Mouse (Mus musculus): ENCODE data around the gene Large1.
"Not testable (repeated sequence)": the region's sequence is repeated elsewhere in the genome, so short reads cannot be mapped to it uniquely, and the experiment has no call there.

Large1 gene

DNA sequence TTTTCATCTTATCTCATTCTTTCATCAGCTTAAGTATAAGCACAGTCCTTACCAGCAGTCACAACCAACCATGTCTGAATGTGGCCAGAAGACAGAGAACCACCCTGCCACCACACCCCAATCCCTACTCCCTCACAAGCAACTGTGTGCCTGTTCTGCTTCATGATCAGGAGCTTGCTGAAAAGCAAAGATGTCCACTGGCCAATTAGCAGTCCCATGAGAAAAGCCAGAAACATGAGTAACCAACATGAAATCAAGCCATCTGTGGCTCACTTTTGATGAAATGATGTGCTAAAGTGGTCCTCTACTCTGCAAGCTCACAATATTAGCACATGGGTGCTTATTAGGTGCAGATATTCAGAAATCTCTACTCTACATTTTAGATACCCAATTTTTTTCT lies 57.8 kb downstream of the Large1 start:
- DNase-seq (ENCODE audit: low spot score in 2 of 2) = no peak

DNA sequence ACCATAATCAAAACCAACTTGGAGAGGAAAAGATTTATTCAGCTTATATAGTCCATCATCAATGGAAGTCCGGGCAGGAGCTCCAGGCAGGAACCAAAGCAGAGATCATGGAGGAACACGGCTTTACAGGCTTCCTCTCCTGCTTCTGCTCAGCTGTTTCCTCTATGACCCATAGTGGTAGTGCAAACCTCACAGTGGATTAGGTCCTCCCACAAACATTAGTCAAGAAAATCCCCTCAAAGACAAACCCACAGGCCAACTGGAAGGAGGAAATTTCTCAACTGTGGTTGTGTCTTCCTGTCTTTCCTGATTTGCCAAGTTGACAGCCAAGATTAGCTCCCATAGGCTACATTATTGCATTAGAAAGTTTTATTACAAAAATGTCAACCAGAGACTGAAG lies 59.7 kb downstream of the Large1 start:
- DNase-seq (ENCODE audit: low spot score in 2 of 2) = no peak

DNA sequence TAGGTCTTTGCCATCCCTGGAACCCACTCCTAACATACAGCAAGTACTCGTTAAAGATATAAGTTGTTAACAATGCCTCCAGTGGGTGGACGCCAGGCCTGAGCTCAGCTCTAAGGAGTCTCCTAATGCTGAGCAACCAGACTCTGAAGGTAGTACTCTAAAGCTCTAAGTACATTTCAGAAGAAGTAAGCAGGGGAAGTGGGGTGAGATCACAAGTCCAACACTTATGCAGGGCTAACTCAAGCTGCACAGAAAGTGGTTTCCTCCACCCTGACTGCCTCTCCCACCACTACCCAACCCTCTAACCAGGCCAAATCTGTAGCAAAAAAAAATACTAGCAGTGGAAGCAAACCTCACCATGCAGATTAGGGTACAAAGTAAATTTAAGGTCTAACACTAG lies 61.7 kb downstream of the Large1 start:
- no peak for DNase-seq (ENCODE audit: low spot score in 2 of 2)

DNA sequence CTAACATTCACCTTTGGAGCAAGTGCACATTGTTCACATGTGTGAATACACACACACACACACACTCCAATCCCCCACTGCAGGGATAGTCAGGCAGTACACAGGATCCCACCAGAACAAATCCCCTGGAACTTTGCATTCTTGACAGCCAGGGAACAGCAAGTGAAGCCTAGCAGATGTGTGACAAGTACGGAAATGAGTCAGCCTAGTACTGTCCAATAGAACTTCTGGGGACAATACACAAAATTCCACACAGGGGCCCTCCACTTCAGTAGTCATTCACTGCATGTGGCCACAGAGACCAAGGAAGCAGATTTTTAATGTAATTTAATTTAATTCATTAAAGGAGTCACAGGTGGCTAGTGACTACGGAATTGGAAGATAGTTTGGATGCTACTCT lies 62.7 kb downstream of the Large1 start:
- DNase-seq (ENCODE audit: low spot score in 2 of 2) = no peak

DNA sequence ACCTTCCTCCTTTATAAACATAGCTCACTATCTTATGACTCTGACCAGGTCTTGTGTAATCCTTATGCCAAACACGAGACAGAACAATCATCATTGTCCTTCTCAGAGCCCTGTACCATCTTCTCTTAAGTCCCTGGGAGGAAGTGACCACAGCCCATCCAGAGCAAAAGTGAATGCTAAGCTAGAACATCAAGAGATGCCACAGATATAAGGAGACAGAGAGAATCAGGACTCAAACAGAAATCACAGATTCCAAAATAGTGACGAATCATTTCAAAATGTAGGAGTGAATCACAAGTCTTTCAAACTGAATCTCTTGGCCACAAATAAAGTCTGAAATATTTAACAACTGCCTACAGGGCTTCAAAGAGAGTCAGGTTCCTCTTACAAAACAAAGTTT lies 63.5 kb downstream of the Large1 start:
- no peak for DNase-seq (ENCODE audit: low spot score in 2 of 2)

DNA sequence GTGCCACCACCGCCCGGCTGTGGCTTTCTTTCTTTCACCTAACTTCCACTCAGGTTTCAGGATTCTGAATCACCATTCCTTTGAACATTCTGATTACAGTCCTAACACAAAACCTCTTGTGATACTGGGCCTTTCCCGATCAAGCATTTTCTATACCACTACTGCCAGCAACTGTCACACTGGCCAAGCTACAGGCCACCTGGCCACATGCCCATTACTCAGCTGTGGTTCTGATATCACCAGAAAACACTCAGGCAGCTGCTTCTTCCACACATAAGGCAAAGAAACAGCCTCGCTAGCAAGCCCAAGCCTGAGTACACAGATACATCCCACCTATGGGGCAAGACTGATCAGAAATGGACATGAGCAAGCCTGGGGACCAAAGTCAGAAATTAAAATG lies 71.3 kb downstream of the Large1 start:
- no peak for DNase-seq (ENCODE audit: low spot score in 2 of 2)

DNA sequence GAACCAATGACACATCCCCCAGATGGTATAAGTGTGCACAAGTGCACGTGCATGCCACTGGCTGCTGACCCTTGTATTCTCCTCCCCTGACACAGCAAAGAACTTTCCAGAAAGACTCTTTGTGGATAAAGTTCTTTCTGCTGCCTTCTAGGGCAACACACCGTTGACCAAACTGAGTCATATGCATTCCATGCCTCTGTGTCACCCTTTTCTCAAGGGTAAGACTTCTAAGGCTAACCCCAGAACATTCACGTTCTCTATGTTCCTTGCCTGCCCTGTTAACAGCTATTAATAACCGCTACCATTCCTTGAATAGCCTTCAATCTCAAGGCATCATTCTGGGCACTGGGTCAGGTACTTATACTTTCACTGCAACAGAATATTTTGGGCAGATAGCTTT lies 77.3 kb downstream of the Large1 start:
- DNase-seq (ENCODE audit: low spot score in 2 of 2) = no peak

DNA sequence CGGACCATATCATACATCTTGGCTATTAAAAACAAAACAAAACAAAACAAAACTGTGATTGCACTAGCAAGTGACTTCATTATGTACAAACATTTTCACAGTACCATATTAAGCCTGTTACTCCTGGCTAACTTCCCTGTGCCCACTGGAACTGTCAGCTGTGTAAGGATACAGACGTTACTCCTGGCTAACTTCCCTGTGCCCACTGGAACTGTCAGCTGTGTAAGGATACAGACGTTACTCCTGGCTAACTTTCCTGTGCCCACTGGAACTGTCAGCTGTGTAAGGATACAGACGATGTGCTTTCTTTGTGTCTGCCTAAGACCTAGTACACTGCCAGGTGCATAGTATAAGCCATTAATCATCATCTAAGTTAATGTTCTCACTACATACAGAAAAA lies 77.9 kb downstream of the Large1 start:
- DNase-seq (ENCODE audit: low spot score in 2 of 2) = not testable (repeated sequence)

DNA sequence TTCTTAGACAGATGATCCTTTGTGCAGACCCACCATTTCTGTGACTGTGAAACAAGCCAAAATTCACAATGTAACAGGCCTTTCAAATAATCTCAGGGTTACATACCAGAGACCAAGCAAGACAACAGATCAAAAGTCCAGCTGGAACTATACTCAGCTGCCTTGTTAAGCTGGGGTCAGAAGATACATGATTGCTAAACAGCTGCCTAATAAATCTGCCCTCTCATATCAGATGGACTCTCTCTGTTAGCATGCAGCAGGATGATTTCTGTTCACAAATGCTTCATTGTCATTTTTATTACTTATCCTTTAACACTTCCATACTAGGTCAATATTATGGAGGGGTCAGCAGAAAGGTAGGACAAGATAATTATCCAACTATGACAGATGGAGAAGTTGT lies 80.2 kb downstream of the Large1 start:
- no peak for DNase-seq (ENCODE audit: low spot score in 2 of 2)

DNA sequence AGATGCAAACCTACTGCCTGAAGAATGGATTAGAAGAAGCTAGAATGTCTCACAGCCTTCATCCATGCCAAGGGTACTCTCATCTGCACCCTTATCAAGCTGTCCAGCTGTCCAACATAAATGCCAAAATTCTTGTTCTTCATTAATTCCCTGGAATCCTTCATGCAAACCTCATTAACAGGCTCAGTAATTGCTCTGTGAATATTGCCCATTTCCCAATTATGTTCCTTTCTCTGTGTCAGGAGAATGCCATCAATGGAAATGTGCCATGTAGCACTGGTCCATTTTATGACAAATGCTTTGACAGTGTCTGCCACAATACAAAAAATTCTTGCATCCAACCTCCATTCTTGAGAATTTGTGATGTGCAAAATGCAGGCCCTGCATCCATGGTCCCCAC lies 82.3 kb downstream of the Large1 start:
- DNase-seq (ENCODE audit: low spot score in 2 of 2) = no peak

DNA sequence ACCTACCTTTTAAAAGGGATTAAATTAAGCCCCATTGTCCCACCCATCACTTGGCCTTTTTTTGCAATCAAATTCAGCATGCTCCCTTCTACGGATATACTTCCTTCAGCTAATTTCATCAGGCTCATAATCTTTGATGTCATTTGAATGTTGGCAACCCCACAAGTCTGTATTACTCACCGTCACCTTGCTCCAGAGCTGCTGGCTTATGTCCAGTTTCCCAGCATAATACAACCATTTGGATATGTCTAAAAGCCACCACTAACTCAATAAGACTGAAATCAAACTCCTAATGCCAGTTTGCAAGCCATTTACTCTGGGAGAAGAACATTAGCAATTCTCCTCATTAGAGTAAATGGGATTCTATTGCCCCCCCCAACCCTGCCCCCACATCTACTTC lies 95.4 kb downstream of the Large1 start:
- DNase-seq (ENCODE audit: low spot score in 2 of 2) = no peak

DNA sequence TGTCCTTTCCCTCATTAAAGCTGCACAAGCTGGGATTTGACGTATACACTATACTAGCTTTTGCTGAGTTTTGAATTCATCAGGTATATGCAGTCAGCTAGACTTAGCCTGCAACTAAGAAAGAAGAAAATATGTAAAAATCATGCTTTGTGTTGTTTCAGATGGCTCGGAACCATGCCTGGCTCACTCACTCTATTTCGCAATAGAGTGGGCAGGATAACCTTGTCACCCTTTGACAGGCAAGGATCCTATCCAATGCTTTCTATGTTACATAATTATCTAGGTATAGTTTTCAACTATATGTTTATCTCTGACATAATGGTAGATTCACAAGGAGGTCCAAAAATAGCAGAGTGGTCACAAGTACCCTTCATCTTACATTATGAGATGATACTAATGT lies 109.2 kb downstream of the Large1 start:
- no peak for DNase-seq (ENCODE audit: low spot score in 2 of 2)

DNA sequence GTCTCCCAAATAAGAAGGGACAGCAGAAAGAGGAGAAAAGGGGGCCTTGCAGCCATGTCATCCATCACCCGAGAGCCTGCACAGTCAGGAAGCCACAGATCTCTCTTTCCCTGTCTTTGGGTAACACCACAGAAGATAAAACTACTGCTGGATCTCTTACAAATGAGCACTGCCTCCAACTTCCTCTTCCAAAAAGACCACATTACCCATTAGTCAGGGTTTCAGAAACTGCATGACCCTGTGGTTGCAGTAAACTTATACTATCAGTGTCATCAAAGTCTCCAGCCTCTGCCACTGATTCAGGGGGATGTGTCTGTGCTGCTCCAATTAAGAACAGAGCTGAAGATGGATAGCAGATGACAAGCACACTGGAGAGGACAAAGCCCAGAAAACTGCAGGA lies 111.3 kb downstream of the Large1 start:
- DNase-seq (ENCODE audit: low spot score in 2 of 2) = no peak

DNA sequence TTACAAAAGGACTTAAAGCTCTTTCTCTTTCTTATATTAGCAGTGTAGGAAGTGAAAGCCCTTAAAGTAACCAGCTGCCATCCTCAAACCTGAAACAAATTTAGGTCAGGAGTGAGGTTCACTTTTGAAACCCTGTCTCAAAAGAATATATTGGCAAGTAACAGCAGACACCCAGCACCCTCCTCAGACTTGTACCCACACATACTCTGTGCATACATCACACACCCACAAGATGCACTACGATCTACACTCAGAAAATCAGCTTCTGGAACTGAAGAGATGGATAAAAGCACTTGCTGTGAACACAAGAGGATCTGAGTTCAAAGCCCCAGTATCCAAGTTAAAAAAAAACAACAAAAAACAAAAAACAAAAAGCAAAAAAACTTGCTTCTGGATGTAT lies 119.1 kb downstream of the Large1 start:
- DNase-seq (ENCODE audit: low spot score in 2 of 2) = no peak

DNA sequence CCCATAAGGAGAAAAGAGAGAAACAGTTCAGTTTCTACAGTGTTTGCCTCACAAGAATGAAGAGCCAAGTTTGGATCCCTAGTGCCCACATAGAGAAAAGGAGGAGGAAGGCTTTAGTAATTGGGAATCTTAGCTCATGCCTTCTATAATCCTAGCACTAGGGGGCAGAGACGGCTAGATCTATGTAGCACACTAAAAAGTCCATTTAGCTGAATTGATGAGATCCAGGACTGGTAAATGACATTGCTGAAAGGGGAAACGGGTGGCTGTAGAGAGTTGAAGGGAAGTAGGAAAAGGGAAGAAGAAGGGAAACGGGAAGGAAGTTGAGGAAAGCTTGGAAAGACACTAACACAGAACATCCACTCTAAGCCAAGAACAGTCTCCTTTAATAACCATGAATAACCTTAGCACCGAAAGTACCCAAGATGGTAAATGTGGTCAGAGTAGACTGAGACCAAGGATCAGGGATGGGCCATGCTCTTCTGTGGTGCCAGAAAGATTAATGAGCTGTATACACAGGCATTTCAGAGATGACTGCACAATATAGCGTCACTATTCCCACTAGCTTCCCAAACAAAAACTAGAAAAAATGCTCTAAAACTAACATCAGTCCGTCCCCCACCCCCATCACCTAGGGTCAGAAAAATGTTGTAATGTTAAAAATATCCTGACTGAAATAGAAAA lies 119.8 kb downstream of the Large1 start:
- DNase-seq (ENCODE audit: low spot score in 2 of 2) = peak in 1 of 2 experiments; percentile 25

DNA sequence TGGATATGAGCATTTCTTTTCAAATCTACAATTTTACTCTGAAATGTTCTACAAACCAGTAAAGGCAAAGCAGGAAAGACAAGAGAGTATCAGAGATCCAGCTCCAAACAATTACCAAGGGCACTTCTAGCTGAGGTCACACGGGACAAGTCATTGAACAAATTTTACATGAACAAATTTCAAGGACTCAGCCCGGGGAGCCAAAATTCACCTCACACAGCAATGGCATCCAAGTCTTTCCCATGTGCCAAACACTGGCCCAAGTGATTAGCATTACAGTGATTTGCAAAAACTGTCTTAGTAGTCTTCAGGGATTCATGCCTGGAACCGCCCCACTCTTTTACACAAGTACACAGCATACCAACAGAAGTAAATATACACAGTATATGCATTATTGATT lies 126.5 kb downstream of the Large1 start:
- DNase-seq (ENCODE audit: low spot score in 2 of 2) = no peak

DNA sequence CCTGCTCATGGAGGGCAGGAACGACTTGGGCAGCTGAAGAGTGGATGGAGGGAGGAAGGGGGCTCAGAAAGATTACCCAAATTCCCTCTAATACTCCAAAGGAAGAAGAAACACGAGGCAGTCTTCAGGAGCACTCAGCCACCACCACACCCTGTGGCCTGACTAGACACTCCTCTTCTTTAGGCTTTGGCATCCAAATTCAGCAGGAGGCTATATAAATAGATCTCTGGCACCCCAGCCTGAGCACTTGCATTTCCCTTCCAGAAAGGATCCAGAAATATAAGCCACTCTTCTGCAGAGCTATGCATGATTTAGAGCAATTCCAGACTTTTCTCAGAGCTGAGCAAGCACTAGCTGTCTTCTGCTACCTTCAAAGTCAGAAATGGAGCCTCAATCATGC lies 127.7 kb downstream of the Large1 start:
- peak in 1 of 2 experiments; percentile 11 for DNase-seq (ENCODE audit: low spot score in 2 of 2)

DNA sequence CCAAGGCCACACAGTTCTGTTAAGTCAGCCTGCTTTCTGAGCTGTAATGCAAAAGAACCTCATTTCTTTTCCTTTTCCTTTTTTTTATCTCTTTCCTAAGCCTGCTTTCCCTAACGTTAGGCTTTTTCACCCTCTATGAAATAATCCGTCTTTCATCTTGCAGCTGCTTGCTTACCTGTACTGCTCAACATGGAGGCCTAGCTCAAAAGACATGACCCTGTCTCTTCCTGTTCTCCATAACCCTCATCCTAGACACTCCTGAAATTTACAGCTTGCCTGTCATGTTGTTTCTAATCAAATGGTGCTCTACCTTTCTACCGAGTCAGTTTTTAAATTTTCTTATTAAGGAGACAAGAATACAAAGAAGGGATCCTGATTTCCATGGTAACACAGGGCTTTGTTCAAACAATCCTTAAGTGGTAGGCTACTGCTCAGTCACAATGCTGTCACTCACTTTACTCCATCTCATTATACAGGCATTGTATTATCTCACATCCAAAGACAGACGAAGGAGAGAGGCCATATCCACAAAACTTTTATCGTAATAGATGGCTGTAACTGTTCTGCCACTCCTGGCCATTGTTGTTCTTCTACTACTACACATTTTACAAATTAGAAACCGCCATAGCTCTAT lies 134.0 kb downstream of the Large1 start:
- no peak for DNase-seq (ENCODE audit: low spot score in 2 of 2)

DNA sequence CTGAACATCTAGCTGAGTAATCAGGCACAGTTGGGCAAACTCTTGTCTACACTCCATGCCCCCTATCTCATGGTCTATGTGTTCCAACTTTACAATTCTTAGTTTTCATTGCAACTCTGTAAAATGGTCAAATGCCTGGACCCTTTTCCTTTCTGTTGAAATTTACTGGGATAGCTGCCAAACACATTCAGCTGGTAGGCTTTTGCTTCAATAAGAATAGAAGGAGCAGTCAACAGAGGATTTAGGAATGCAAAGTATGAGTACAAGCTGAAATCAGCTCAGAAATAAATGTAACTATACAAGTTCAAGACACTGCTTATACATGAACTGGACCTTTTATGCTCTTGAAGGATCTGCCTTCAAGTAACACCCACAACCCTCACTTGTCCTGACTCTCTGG lies 146.5 kb downstream of the Large1 start:
- DNase-seq (ENCODE audit: low spot score in 2 of 2) = no peak

DNA sequence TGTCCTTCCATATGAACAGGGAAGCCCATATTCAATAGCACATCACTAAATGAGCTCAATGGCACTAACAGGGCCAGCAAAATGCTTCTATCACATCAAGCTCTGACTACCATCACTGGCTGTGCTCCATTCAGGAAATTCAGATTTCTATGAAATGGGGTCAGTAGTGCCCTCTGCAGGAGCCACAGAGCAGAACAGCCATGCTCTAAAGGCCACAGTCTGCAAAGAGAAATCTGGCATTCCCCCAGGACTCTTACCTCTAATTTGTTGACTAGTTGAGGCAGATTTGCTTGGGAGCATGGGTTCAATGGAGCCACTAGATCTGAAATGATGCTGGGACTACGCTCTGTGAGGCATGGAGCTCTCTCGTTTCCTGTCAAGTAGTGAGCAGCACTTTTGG lies 151.5 kb downstream of the Large1 start:
- DNase-seq (ENCODE audit: low spot score in 2 of 2) = no peak

DNA sequence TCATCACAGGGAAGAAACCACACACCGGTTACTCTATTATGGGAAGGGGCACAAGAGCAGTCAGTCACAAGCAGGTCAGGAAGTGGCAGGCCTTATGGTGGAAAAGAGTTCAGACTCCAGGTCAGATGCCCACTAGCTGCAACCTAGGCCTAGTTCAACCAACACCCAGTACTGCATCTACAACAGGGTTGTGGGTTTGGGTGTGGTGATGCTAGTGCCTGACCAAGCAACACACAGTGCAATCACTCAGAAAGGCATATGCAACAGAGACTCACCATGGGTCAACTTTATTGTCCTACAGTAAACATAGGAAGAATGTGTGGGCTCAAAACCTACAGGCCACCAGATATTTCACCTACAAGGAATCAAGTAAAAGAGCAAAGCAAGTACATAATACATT lies 155.6 kb downstream of the Large1 start:
- no peak for DNase-seq (ENCODE audit: low spot score in 2 of 2)

DNA sequence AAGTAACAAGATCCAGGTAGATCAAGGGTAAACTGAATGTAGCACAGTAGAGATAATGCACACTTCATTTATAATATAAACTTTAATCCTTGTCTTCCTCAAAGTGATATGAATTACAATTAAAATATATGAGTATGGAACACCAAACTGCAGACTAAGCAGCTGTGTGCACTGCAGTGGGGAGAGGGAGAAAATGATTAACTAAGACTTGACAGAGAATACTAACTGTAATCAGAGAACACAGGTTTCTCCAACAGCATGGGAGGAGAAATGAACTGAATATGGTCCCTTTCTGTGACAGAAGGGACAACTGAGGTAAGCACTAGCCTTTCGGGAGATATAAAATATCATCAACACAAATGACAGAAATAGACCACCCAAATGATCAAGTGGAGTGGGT lies 164.7 kb downstream of the Large1 start:
- no peak for DNase-seq (ENCODE audit: low spot score in 2 of 2)

DNA sequence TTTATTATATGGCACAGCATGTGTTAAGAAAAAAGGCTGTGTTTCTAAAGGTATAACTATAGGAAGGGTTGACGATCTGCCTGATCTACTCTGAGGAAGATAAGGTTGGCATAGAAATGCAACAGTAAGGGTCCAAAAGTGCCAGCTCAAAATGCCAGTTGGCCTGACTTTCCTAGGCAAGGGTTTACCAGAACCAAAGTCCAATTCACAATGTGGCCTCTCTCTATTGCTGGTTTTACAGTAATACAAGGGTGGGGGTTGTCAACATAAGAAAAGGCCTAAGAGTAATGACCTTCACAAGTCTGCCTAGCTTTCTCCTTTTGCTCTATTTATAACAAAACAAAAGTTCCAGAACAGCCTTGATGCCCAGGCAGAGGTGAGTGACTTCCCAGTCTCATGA lies 166.0 kb downstream of the Large1 start:
- no peak for DNase-seq (ENCODE audit: low spot score in 2 of 2)

DNA sequence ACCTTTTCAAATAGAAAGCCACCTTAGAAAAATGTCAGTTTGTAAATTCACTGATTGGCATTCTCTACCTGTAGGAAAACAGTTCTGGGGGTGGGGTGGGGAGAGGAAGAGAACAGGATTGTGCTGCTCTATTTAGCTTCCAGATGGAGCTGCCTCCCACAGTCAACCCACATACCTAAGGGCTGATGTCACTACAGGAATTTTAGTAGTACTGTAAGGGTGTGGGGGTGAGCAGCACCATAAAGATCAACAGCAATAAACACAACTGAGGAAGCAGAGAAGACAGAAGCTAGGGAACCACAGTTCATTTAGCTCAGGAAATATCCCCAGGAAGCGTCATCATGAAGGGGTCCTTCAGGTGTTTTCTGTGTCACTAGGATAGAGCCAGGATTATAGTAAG lies 174.9 kb downstream of the Large1 start:
- no peak for DNase-seq (ENCODE audit: low spot score in 2 of 2)
